Mouse (Mus musculus) MEL (cell line): ENCODE measurements around the gene Ap3d1. TPM values are rescaled to one million over a fixed set of nuclear protein-coding genes. Genes with fewer than 3 reads are reported as not detected.
A peak's percentile ranks its signal among the peaks of the same experiment; 100 is the strongest.

ENCODE experiments used
- DNase-seq: peaks from one replicate; pipeline ENCODE4 v3.0.0; 2011; ENCODE audit warnings: low read depth, low spot score
- H3K27ac ChIP-seq: 2 replicates; pipeline ENCODE4 v1.5.1; 2012; ENCODE audit warnings: low read depth, mild to moderate bottlenecking, control low read depth, low read length, moderate library complexity; ENCODE audit not compliant: control insufficient read depth
- H3K27me3 ChIP-seq, 2 experiments: fragments of 150-350 bp in 1 of 2; sonication (generic) in 1 of 2; 2 replicates each; pipeline ENCODE4 v1.6.1; 2012; ENCODE audit warnings: low read length in 2 of 2, mild to moderate bottlenecking in 2 of 2, improper control_type of control experiment in 1 of 2, moderate library complexity in 1 of 2; ENCODE audit not compliant: insufficient read depth in 2 of 2, control insufficient read depth in 1 of 2
- H3K36me3 ChIP-seq, 2 experiments: 2 replicates each; pipeline ENCODE4 v1.6.1; 2012 to 2014; ENCODE audit warnings: low read length in 2 of 2, improper control_type of control experiment in 1 of 2, inconsistent platforms in 1 of 2, mild to moderate bottlenecking in 1 of 2; ENCODE audit not compliant: insufficient read depth in 2 of 2, control insufficient read depth in 1 of 2
- H3K4me1 ChIP-seq, 2 experiments: fragments of 150-350 bp in 1 of 2; sonication (generic) in 1 of 2; 2 replicates each; pipeline ENCODE4 v1.6.1; 2012; ENCODE audit warnings: low read length in 2 of 2, improper control_type of control experiment in 1 of 2, mild to moderate bottlenecking in 1 of 2; ENCODE audit not compliant: insufficient read depth in 2 of 2, control insufficient read depth in 1 of 2
- H3K4me3 ChIP-seq, 2 experiments: fragments of 150-350 bp in 1 of 2; sonication (generic) in 1 of 2; 2 replicates each; pipeline ENCODE4 v1.5.1; 2012; ENCODE audit warnings: low read depth in 2 of 2, low read length in 2 of 2, mild to moderate bottlenecking in 2 of 2, moderate library complexity in 2 of 2, control low read depth in 1 of 2, improper control_type of control experiment in 1 of 2; ENCODE audit not compliant: control insufficient read depth in 1 of 2, insufficient read depth in 1 of 2
- H3K79me2 ChIP-seq: 2 replicates; pipeline ENCODE4 v1.6.1; 2012; ENCODE audit warnings: mild to moderate bottlenecking, low read length, moderate library complexity; ENCODE audit not compliant: control insufficient read depth, poor library complexity, insufficient read depth
- H3K9ac ChIP-seq: 2 replicates; pipeline ENCODE4 v1.6.1; 2012; ENCODE audit warnings: low read depth, mild to moderate bottlenecking, control low read depth, low read length, moderate library complexity; ENCODE audit not compliant: control insufficient read depth, poor library complexity, severe bottlenecking
- H3K9me3 ChIP-seq: fragments of 150-350 bp; sonication (generic); replicated peaks from 2 replicates; pipeline ENCODE4 v1.6.1; 2012; ENCODE audit warnings: mild to moderate bottlenecking, low read length, improper control_type of control experiment, moderate library complexity; ENCODE audit not compliant: insufficient read depth
- CHD1 ChIP-seq: IDR thresholded peaks from 2 replicates; pipeline ENCODE4 v1.6.1; 2012; ENCODE audit warnings: low read depth, mild to moderate bottlenecking, inconsistent platforms, low read length, improper control_type of control experiment
- CHD2 ChIP-seq: IDR thresholded peaks from 2 replicates; pipeline ENCODE4 v1.6.1; 2011; ENCODE audit warnings: low read length, improper control_type of control experiment
- CTCF ChIP-seq, 3 experiments: IDR thresholded peaks in 2 of 3; conservative IDR thresholded peaks in 1 of 3; 2 replicates each; pipeline ENCODE4 v1.5.1; 2011 to 2012; ENCODE audit warnings: low read length in 3 of 3, low read depth in 2 of 3, mild to moderate bottlenecking in 2 of 3, improper control_type of control experiment in 1 of 3, inconsistent platforms in 1 of 3, mixed read lengths in 1 of 3, moderate library complexity in 1 of 3; ENCODE audit not compliant: control insufficient read depth in 1 of 3, insufficient read depth in 1 of 3, poor library complexity in 1 of 3, severe bottlenecking in 1 of 3
- EP300 ChIP-seq, 2 experiments: IDR thresholded peaks; 2 replicates each; pipeline ENCODE4 v1.6.1; 2011; ENCODE audit warnings: improper control_type of control experiment in 2 of 2, low read length in 2 of 2, low read depth in 1 of 2, mild to moderate bottlenecking in 1 of 2
- GABPA ChIP-seq: IDR thresholded peaks from 2 replicates; pipeline ENCODE4 v1.6.1; 2012; ENCODE audit warnings: low read depth, mild to moderate bottlenecking, inconsistent platforms, low read length, improper control_type of control experiment, moderate library complexity
- GATA1 ChIP-seq: IDR thresholded peaks from 2 replicates; pipeline ENCODE4 v1.6.1; 2011; ENCODE audit warnings: low read depth, low read length, improper control_type of control experiment
- HCFC1 ChIP-seq: IDR thresholded peaks from 2 replicates; pipeline ENCODE4 v1.6.1; 2012; ENCODE audit warnings: low read depth, mild to moderate bottlenecking, inconsistent platforms, low read length, improper control_type of control experiment, moderate library complexity
- KAT2A ChIP-seq: conservative IDR thresholded peaks from 2 replicates; pipeline ENCODE4 v1.6.1; 2012; ENCODE audit warnings: low read depth, low read length, improper control_type of control experiment, inconsistent platforms
- MAFK ChIP-seq: IDR thresholded peaks from 2 replicates; pipeline ENCODE4 v1.6.1; 2011; ENCODE audit warnings: low read depth, mild to moderate bottlenecking, low read length, improper control_type of control experiment, borderline replicate concordance
- MAX ChIP-seq: IDR thresholded peaks from 2 replicates; pipeline ENCODE4 v1.6.1; 2011; ENCODE audit warnings: low read length, improper control_type of control experiment
- MAZ ChIP-seq: IDR thresholded peaks from 2 replicates; pipeline ENCODE4 v1.6.1; 2012; ENCODE audit warnings: low read depth, mild to moderate bottlenecking, inconsistent platforms, low read length, improper control_type of control experiment
- MEF2A ChIP-seq: IDR thresholded peaks from 2 replicates; pipeline ENCODE4 v1.6.1; 2014; ENCODE audit warnings: low read depth, mild to moderate bottlenecking, inconsistent platforms, low read length, improper control_type of control experiment; ENCODE audit not compliant: poor library complexity, insufficient replicate concordance, severe bottlenecking; ENCODE audit errors: extremely low read depth
- MYB ChIP-seq: IDR thresholded peaks from 2 replicates; pipeline ENCODE4 v1.6.1; 2011; ENCODE audit warnings: mild to moderate bottlenecking, low read depth, low read length, improper control_type of control experiment
- MYC ChIP-seq: IDR thresholded peaks from 2 replicates; pipeline ENCODE4 v1.6.1; 2011; ENCODE audit warnings: low read depth, mild to moderate bottlenecking, low read length, improper control_type of control experiment, moderate library complexity
- NRF1 ChIP-seq: IDR thresholded peaks from 2 replicates; pipeline ENCODE4 v1.6.1; 2014; ENCODE audit warnings: low read depth, mild to moderate bottlenecking, inconsistent platforms, low read length, improper control_type of control experiment, moderate library complexity; ENCODE audit not compliant: poor library complexity, insufficient read depth, severe bottlenecking
- POLR2A ChIP-seq, 2 experiments: IDR thresholded peaks; 2 replicates each; pipeline ENCODE4 v1.6.1; 2011 to 2012; ENCODE audit warnings: low read length in 2 of 2, mild to moderate bottlenecking in 2 of 2, control low read depth in 1 of 2, improper control_type of control experiment in 1 of 2, low read depth in 1 of 2, moderate library complexity in 1 of 2; ENCODE audit not compliant: control insufficient read depth in 1 of 2, insufficient read depth in 1 of 2, poor library complexity in 1 of 2
- POLR2AphosphoS2 ChIP-seq: IDR thresholded peaks from 2 replicates; pipeline ENCODE4 v1.6.1; 2011; ENCODE audit warnings: low read length, improper control_type of control experiment
- POLR2AphosphoS5 ChIP-seq: IDR thresholded peaks from 2 replicates; pipeline ENCODE4 v1.6.1; 2012; ENCODE audit warnings: low read depth, borderline replicate concordance, mild to moderate bottlenecking, inconsistent platforms, low read length, moderate library complexity, mixed read lengths
- RCOR1 ChIP-seq: IDR thresholded peaks from 2 replicates; pipeline ENCODE4 v1.6.1; 2012; ENCODE audit warnings: low read depth, mild to moderate bottlenecking, inconsistent platforms, low read length, improper control_type of control experiment
- SIN3A ChIP-seq: IDR thresholded peaks from 2 replicates; pipeline ENCODE4 v1.6.1; 2012; ENCODE audit warnings: low read length, improper control_type of control experiment, inconsistent platforms
- SMC3 ChIP-seq: IDR thresholded peaks from 2 replicates; pipeline ENCODE4 v1.6.1; 2011; ENCODE audit warnings: low read depth, low read length, improper control_type of control experiment
- TBP ChIP-seq: IDR thresholded peaks from 2 replicates; pipeline ENCODE4 v1.8.0; 2011; ENCODE audit warnings: low read depth, low read length, improper control_type of control experiment
- TCF12 ChIP-seq: IDR thresholded peaks from 2 replicates; pipeline ENCODE4 v1.6.1; 2014; ENCODE audit warnings: low read depth, mild to moderate bottlenecking, inconsistent platforms, low read length, improper control_type of control experiment, moderate library complexity
- UBTF ChIP-seq: IDR thresholded peaks from 2 replicates; pipeline ENCODE4 v1.6.1; 2012; ENCODE audit warnings: low read depth, mild to moderate bottlenecking, inconsistent platforms, low read length, improper control_type of control experiment, moderate library complexity, borderline replicate concordance; ENCODE audit not compliant: insufficient read depth
- USF1 ChIP-seq: IDR thresholded peaks from 2 replicates; pipeline ENCODE4 v1.6.1; 2014; ENCODE audit warnings: low read depth, mild to moderate bottlenecking, inconsistent platforms, low read length, improper control_type of control experiment, moderate library complexity
- USF2 ChIP-seq, 2 experiments: IDR thresholded peaks; 2 replicates each; pipeline ENCODE4 v1.6.1; 2011 to 2012; ENCODE audit warnings: improper control_type of control experiment in 2 of 2, low read length in 2 of 2, borderline replicate concordance in 1 of 2, inconsistent platforms in 1 of 2, low read depth in 1 of 2, mild to moderate bottlenecking in 1 of 2; ENCODE audit not compliant: insufficient read depth in 1 of 2
- ZKSCAN1 ChIP-seq: IDR thresholded peaks from 2 replicates; pipeline ENCODE4 v1.6.1; 2012; ENCODE audit warnings: low read depth, mild to moderate bottlenecking, inconsistent platforms, low read length, improper control_type of control experiment, moderate library complexity
- ZMIZ1 ChIP-seq: IDR thresholded peaks from 2 replicates; pipeline ENCODE4 v1.6.1; 2012; ENCODE audit warnings: low read depth, mild to moderate bottlenecking, inconsistent platforms, low read length, improper control_type of control experiment, moderate library complexity
- polyA plus RNA-seq, 2 experiments: library from polyadenylated mRNA; stranded (reverse) in 1 of 2; unstranded in 1 of 2; fragments of >175 nt in 1 of 2; fragments of >200 nt in 1 of 2; gene quantifications; 2 replicates each; pipeline versions ENCODE4 v1.2.1 to v1.2.4; 2012; ENCODE audit warnings: low replicate concordance in 2 of 2, low read depth in 1 of 2; ENCODE audit not compliant: insufficient read length in 2 of 2, insufficient read depth in 1 of 2, missing spikeins in 1 of 2
- total RNA-seq: library from RNA; depleted of rRNA; stranded (reverse); fragments of 300-350 nt; gene quantifications from 2 replicates; pipeline ENCODE4 v1.2.3, GENCODE M21; 2012

Ap3d1 gene
- total and polyA plus RNA-seq, 3 experiments: 32.7 to 260 (median 54.5) TPM

- no peak for TF ChIP-seq CHD1
- TF ChIP-seq GABPA: no peak
- peak; percentile 48; the same call in 1 of the 2 replicates for TF ChIP-seq NRF1
- no peak for TF ChIP-seq MEF2A
- TF ChIP-seq CHD2: no peak
- no peak for TF ChIP-seq POLR2AphosphoS5
- TF ChIP-seq MYB: no peak
- no peak for TF ChIP-seq USF2 (IDR thresholded peaks at IDR 0.05; ENCODE audit: borderline replicate concordance in 1 of 2, insufficient read depth in 1 of 2, low read depth in 1 of 2, low read length in 2 of 2)
- no peak for TF ChIP-seq ZMIZ1
- TF ChIP-seq MYC: no peak
- TF ChIP-seq POLR2A (IDR thresholded peaks at IDR 0.05; ENCODE audit: control insufficient read depth in 1 of 2, insufficient read depth in 1 of 2, low read depth in 1 of 2, low read length in 2 of 2, poor library complexity in 1 of 2): no peak
- peak; percentile 67 for TF ChIP-seq MAX
- TF ChIP-seq KAT2A: no peak
Observed at GRCm38 (mm10) chr10:80702536-80703390, 39.3 kb downstream of the Ap3d1 start (continued).

- Histone ChIP-seq H3K36me3 (peaks cover 0 to 24% of the 10 kb centered on the region in 2 experiments; a peak in 2 of 4 replicates), H3K4me1 (peaks cover 22 to 39% of the 10 kb centered on the region in 2 experiments), H3K27ac (peak within 1 kb of the TSS; percentile 75), H3K79me2 (peaks cover 4% of the 10 kb centered on the region), H3K9ac (peak within 1 kb of the TSS; percentile 79), H3K27me3 (no peaks in the 10 kb centered on the region), H3K4me3 (peak within 1 kb of the TSS; percentile 83 to 95), H3K9me3 (no peaks in the 10 kb centered on the region)
- peak; percentile 99 for DNase-seq
- TF ChIP-seq SMC3 (no peak), HCFC1 (peak; percentile 53), MEF2A (no peak), NRF1 (peak; percentile 100; the same call in 1 of the 2 replicates), RCOR1 (no peak), USF2 (IDR thresholded peaks at IDR 0.05; ENCODE audit: borderline replicate concordance in 1 of 2, insufficient read depth in 1 of 2, low read depth in 1 of 2, low read length in 2 of 2) (no peak), MYC (peak; percentile 21; the same call in 1 of the 2 replicates), POLR2AphosphoS5 (no peak), ZKSCAN1 (no peak), CTCF (IDR thresholded peaks at IDR 0.05 in 2 of 3, conservative IDR thresholded peaks at IDR 0.05 in 1 of 3; ENCODE audit: control insufficient read depth in 1 of 3, insufficient read depth in 1 of 3, low read depth in 2 of 3, low read length in 3 of 3, poor library complexity in 1 of 3, severe bottlenecking in 1 of 3) (no peak), MYB (no peak), POLR2AphosphoS2 (no peak), USF1 (peak; percentile 56; the same call in 1 of the 2 replicates), EP300 (IDR thresholded peaks at IDR 0.05; ENCODE audit: low read depth in 1 of 2, low read length in 2 of 2) (no peak), TBP (no peak), POLR2A (IDR thresholded peaks at IDR 0.05; ENCODE audit: control insufficient read depth in 1 of 2, insufficient read depth in 1 of 2, low read depth in 1 of 2, low read length in 2 of 2, poor library complexity in 1 of 2) (peak; percentile 44 to 64; a peak in 2 of 4 replicates), SIN3A (peak; percentile 83), MAZ (no peak; the same call in 1 of the 2 replicates), MAFK (no peak), TCF12 (0 out of 2 replicates have a peak, but pooled peaks have one; percentile 30), GATA1 (no peak), UBTF (0 out of 2 replicates have a peak, but pooled peaks have one; percentile 54)
Observed at GRCm38 (mm10) chr10:80701721-80702535, 40.1 kb downstream of the Ap3d1 start, which contains the start of the genes Mob3a and Izumo4. TSS of gene Mob3a (minus strand) at chr10:80701977. TSS of gene Izumo4 (plus strand) at chr10:80702184.
